Mouse (Mus musculus): ENCODE results near the gene Rab43.

Rab43 gene

DNA sequence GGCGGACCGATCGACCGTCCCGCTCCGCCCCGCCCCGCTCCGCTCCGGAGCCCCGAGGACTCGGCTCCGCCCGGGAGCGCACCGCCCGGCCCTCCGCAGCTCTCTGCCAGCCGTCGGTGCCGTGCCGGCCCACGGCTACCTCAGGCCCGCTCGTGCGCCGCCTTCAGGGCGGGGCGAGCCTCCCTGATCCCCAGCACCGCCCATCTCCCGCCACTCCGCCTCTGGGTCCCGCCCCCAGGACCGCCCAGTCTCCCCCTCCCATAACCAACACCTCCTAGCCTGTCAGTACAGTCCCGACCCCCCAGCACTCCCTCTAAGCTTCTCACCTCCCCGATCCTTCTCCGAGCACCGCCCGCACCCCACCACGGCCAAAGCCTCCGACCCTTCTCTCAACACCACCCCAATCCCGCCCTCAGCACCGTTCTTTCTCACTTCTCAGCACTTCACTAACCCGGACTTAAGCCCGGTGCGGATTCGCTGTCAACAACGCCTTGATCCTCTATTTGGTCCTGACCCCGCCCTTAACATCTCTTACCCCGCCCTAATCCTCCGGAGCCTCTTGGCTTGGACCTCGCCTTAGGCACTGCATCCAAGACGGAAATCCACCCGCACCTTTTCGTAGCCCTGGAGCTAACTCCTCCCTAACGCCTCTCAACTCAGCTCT is at the start of gene Rab43:
Gene Rab43, minus strand, starts transcription at position 490 of the 664 bp plus-strand sequence.
- DNase-seq = peak; percentile 95 to 96

DNA sequence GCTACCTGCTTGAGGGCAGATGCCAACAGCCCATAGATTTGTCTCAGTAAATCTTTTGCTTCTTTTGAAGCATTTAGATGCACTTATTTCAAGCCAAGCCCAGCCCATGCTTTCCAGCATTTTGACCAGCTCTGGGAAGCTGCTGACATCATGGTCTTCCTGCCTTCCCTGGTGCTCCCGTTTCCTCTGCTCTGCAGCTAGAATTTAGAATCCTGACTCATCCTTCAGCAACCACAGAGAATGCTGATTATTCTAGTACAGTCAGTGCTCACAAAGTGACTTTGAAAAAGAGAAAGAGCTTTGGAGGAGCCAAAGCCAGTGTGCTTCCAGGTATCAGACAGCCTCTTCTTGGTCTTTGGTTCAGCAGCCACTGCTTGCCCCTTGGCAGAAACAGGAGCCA is 45.1 kb upstream of the Rab43 start:
- DNase-seq = no peak

DNA sequence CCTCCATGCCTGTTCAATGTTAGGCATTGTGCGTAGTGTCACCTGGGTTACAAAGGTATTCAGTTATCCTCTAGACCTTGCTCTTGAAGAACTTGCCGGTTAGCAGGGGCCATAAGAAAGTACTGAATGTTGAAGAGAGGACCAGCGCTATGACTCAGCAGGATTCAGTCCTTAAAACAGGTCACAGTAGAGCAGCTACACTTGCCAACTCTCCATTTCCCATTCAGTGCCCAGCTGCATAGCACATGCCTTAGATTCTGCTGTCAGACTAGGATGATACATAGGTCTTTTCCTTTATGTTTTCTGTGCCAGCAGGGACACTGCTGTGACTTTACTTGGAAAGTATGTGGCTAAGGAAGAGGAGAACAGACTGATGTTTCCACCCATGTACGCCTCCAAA is 41.5 kb upstream of the Rab43 start:
- DNase-seq = no peak

DNA sequence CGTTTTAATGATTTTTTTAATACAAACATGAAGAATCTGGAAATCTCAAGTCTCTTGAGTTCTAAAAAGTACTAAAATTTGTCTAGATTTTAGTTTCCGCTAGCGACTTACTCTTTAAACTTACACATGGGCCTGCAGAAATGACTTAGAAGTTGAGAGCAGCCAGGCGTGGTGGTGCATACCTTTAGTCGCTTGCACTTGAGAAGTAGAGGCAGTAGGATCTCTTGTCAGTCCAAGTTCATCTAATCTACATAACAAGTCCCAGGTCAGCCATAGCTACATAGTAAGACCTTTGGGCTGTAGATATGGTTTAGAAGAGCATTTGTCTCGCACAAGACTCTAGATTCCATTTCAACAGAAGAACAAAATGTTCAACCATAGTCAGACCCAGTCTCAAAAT is 39.9 kb upstream of the Rab43 start:
- DNase-seq = no peak

DNA sequence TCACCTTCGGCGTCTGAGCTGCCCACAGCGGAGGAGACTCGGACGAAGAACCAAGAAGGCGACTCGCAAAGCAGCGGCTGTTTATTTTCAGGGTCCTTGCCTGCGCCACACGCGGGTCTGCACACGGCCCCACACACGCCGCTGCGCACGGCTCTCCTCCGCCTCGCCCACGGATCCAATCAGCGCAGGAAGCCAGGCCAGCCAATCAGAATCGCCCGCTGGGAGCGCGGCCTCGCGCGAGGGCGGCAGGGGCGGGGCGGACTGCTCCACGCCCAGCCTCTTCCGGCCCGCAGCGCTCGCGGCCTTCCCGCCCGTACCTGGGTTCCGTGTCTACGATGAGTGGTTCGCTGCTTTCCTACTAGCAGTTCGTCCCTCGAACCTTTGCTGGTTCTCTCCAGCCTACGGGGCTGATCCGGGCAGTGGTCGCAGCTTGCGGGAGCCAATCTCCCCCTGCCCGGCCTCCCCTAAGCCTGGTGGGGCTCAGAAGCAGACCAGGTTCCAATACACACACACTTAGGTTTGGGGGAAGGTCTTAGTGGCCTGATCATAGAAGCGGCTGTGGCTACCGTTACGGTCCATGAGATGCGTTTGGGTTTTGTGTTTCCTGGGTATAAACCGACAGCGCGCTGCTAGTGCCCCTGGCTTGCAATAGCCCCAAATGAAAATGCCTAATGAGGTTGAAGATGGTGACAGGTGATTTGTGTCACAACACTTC is 39.1 kb upstream of the Rab43 start, which contains the start of gene Cnbp:
Gene Cnbp, minus strand, starts transcription at position 207 of the 715 bp plus-strand sequence.
- peak; percentile 95 to 96 for DNase-seq

GRCm38 (mm10) chr6:87850155-87850899 is 38.4 kb upstream of the Rab43 start:
- DNase-seq = peak; percentile 49 to 50

- no peak for DNase-seq
Measured at GRCm38 (mm10) chr6:87849780-87850154, 37.8 kb upstream of the Rab43 start.

- DNase-seq = peak; percentile 11 to 49
Measured at GRCm38 (mm10) chr6:87846813-87847212, 34.8 kb upstream of the Rab43 start.

- DNase-seq = no peak
Measured at GRCm38 (mm10) chr6:87845031-87845695, 33.2 kb upstream of the Rab43 start.

- DNase-seq = no peak
Measured at GRCm38 (mm10) chr6:87842254-87842653, 30.3 kb upstream of the Rab43 start.

GRCm38 (mm10) chr6:87841635-87842034 is 29.7 kb upstream of the Rab43 start:
- DNase-seq = no peak

DNA sequence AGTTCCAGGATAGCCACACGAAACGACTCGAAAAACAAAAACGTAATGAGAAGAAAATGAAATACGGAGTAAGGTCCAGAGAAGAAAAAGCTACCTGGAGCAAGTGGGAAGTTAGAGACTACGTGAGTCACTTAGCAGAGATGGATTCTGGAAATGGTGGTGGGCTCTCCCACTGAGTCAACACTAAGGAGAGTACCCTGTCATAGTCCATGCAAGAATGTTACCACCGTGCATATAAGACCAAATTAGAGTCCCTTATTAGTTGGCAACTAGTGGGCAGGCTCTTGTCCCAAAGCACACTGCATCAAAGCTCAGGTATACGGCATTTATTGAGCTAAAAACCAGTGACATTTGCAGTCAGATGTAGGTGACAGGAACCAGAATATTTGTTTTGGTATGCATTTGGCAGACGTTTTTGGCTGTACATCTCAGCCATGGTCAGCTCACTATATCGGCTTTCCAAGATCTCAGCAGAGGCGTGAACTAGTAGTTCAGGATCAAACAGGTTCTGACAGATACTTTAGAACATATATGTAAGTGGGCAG is 27.9 kb upstream of the Rab43 start:
- no peak for DNase-seq

- peak; percentile 96 to 97 for DNase-seq
Measured at GRCm38 (mm10) chr6:87838551-87839197, 26.7 kb upstream of the Rab43 start, which contains the start of gene Isy1. Gene Isy1, minus strand, starts transcription at chr6:87838798.

DNA sequence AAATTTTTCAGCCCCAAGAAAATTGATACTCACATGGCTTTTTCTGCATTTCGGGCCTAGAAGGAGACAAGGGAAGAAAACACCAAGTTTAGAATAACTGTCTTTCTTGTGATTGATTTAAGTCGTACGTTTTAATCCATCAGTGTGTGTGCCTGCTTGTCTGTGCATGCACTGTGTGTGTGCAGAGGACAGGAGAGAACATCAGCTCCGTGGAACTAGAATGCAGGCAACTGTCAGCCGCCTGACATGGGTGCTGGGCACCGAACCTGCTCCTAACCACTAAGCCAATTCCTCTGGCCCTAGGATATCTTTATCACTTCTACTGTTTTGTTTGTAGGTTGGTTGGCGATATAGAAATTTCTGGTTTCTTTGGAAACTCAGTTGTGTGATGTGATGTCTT is 23.7 kb upstream of the Rab43 start, which contains the start of gene Gm45140:
Gene Gm45140, minus strand, starts transcription at position 101 of the 400 bp plus-strand sequence.
- DNase-seq = no peak

GRCm38 (mm10) chr6:87820366-87820765 is 8.4 kb upstream of the Rab43 start:
- no peak for DNase-seq

- no peak for DNase-seq
Measured at GRCm38 (mm10) chr6:87814486-87814885, 2.5 kb upstream of the Rab43 start.

DNA sequence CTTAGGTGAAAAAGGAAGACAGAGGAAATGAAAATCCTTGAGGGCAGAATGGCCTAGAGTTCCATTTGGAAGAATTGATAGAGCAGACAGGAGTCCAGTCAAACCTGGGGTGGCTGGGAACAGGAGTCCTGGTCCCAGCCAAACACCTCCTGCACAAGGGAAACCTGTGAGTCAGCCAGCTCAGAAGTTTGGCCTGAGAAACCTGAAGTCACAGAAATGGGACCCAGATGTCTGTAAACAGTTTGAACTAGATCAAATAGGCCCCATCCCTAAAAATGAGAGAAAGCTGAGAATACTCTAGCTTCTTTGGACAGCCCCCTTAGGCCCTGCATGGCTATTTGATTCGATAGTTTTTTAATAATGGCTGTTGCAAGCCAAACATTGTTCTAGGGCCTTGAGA is 692 bp upstream of the Rab43 start:
- DNase-seq = no peak

DNA sequence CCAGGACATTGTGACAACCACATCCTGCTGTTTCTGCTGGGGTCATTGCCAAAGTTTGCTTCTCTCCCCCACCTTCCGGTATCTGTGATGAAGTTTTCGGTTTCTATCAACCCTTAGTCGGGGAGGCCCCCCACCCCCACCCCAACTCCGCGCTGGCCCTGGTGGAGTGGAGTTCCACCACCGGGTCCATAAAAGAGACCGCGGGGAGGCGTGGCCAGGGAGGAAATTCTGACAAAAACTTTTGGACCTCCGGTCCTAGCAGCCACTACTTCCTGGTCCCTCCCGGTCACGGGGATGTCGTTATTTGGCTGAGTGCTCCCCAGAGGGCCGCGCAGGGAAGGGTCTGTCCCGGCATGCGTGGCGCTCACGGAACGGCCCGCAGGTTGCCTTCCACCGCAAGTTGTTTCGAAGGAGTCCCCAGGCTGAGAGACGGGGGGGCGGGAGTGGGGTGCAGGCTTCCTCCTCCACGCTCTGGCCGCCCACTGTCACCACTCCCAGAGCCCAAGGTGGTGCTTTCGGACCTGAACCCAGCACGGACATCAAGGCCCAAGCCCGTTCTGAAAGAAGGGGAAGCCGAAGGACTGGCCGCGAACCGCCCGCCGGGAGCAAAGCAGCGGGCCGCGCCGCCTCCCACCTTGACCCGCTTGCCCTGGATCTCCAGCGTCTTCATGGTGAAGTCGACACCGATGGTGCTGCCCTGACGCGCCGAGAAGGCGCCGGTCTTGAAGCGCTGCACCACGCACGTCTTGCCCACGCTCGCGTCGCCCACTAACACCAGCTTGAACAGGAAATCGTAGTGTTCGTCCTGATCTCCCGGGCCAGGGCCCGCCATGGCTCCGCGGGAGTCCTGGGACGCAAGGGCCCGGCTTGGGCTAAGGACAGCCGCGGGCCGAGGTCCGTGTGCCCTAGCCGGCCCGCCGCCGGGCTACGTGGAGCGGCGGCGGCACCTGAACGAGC is 973 bp downstream of the Rab43 start:
- DNase-seq = peak; percentile 82 to 86

DNA sequence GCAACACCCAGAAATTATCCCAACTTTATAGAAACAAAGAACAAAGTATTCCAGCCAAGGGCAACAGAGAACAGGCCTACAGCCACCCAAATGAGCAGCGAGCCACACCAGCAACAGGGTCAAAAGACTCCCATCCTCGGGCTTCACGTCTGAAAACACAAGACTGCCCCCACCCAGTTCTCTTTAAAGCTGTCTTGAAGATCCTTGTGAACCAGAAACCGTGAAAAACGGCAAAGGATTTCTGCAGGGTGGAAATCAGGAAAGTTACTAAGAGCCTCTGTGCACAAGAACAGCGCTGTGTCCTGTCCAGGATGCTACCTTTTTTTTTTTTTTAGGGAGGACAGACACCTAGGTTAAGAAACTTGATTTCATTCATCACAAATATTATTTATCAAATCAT is 1.7 kb downstream of the Rab43 start:
- no peak for DNase-seq

DNA sequence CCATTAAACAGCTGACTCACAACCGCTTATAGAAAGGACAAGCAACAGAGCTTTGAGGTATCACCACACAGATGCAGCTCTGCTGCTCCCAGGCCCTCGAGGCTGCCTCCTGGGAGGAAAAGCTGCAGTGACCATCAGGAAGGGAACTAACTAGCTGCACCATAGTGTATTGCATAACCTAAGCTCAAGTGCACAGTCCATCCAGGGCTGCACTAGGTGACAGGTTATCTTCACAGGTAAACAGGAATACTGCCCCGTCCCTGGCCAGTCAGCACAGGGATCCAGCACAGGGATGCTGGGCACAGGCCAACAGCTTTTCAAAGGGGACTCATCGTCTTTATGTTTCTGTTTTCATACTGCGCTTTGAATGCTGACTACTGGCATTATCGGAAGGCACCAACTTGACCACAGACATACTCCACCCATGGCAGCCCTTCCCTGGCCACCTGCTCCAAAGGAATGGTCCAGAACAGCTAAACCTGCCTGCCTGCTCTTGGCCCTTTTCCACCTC is 2.3 kb downstream of the Rab43 start:
- DNase-seq = peak in 1 of 2 experiments; percentile 14

GRCm38 (mm10) chr6:87809144-87809543 is 2.8 kb downstream of the Rab43 start:
- DNase-seq = no peak
